Mouse (Mus musculus) layer of hippocampus, adult 9-10 months (tissue): Measurements from ENCODE around the gene Atrnl1.

Source experiments
- DNase-seq: peaks from one replicate; pipeline ENCODE4 v3.0.0; 2022; ENCODE audit warnings: low spot score

Gene Atrnl1

GRCm38 (mm10) chr19:57610476-57611261, at the start of gene Atrnl1:
TSS of gene Atrnl1 (plus strand) at chr19:57611034.
- DNase-seq, result no peak

- no peak for DNase-seq
These were observed 49.3 kb upstream of the Atrnl1 start for GRCm38 (mm10) chr19:57561486-57561885.

- DNase-seq, result no peak
These were observed 41.8 kb upstream of the Atrnl1 start for GRCm38 (mm10) chr19:57569040-57569439.

GRCm38 (mm10) chr19:57572360-57573237, 38.2 kb upstream of the Atrnl1 start:
- DNase-seq, result peak; percentile 42

GRCm38 (mm10) chr19:57573470-57573869, 37.4 kb upstream of the Atrnl1 start:
- DNase-seq, result no peak

- DNase-seq, result no peak
These were observed 35.8 kb upstream of the Atrnl1 start for GRCm38 (mm10) chr19:57575027-57575426.

- DNase-seq, result no peak
These were observed 34.0 kb upstream of the Atrnl1 start for GRCm38 (mm10) chr19:57576836-57577235.

GRCm38 (mm10) chr19:57577256-57577655, 33.6 kb upstream of the Atrnl1 start:
- no peak for DNase-seq

GRCm38 (mm10) chr19:57580962-57581361, 29.9 kb upstream of the Atrnl1 start:
- DNase-seq, result no peak

- DNase-seq, result no peak
These were observed 25.5 kb upstream of the Atrnl1 start for GRCm38 (mm10) chr19:57585231-57585792.

GRCm38 (mm10) chr19:57586172-57586571, 24.7 kb upstream of the Atrnl1 start:
- DNase-seq, result no peak

GRCm38 (mm10) chr19:57589516-57589915, 21.3 kb upstream of the Atrnl1 start:
- no peak for DNase-seq

- DNase-seq, result no peak
These were observed 19.9 kb upstream of the Atrnl1 start for GRCm38 (mm10) chr19:57590895-57591294.

GRCm38 (mm10) chr19:57591631-57592030, 19.2 kb upstream of the Atrnl1 start:
- DNase-seq, result no peak

GRCm38 (mm10) chr19:57592355-57592754, 18.5 kb upstream of the Atrnl1 start:
- DNase-seq, result no peak

GRCm38 (mm10) chr19:57599126-57599525, 11.7 kb upstream of the Atrnl1 start:
- DNase-seq, result no peak

- DNase-seq, result no peak
These were observed 10.5 kb upstream of the Atrnl1 start for GRCm38 (mm10) chr19:57600233-57600929.

- DNase-seq, result no peak
These were observed 9.9 kb upstream of the Atrnl1 start for GRCm38 (mm10) chr19:57600930-57601328.

- no peak for DNase-seq
These were observed 7.2 kb upstream of the Atrnl1 start for GRCm38 (mm10) chr19:57603593-57603992.

GRCm38 (mm10) chr19:57605941-57606340, 4.9 kb upstream of the Atrnl1 start:
- DNase-seq, result no peak

- no peak for DNase-seq
These were observed 4.5 kb upstream of the Atrnl1 start for GRCm38 (mm10) chr19:57606351-57606750.
